Comparison of ENCODE assay signal across 11 mouse cellular contexts in the genomic region with DNA sequence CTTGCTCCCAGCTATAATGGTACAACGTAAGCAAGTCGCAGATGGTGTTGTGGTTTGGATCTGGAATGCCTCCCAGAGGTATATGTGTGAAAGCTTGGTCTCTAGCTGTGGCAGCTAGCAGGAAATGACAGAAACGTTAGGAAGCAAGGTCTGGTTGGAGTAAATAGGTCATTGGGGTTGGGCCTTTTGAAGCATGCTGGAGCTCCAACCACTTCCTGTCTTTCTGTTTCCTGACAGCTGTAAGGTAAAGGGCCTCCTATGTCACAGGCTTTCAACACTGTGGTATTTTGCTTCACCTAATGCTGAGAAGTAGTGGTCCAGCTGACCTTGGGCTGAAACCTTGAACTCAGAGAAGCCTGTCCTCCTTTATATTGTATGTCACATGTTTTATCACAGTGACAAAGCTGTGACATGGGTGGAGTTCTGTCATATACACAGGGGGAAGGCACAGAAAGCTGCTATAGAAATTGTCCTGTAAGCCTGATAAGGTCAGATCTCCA.
DNase-seq lines count a peak whose midpoint lies in the region; ATAC-seq and TF ChIP-seq lines count a peak whose summit lies in the region.
"Had no signal": no experiment of that assay in that cellular context is flagged by ENCODE, and none has a peak within 500 bp of the region (broad histone marks: within the 10 kb centered on the region; RNA-seq: fewer than 3 reads in every experiment).

No protein-coding gene starts in this region.

- no peaks in the 10 kb centered on the region for H3K36me3 ChIP-seq in liver, adult 2 months (ENCODE audit: control insufficient read depth, insufficient read depth, low read length)
- H3K36me3 ChIP-seq in lung, embryonic 16.5 days (ENCODE audit: control insufficient read depth, insufficient read depth, low read length): no peaks in the 10 kb centered on the region
- H3K36me3 ChIP-seq in hindbrain, embryonic 10.5 days: no peaks in the 10 kb centered on the region
- H3K36me3 ChIP-seq: forebrain, embryonic 12.5 days had no signal

- H3K79me2 ChIP-seq in liver, adult 2 months (ENCODE audit: control insufficient read depth, insufficient read depth, low read length): no peaks in the 10 kb centered on the region

- no peaks in the 10 kb centered on the region; the same call in 1 of the 2 replicates for H3K4me1 ChIP-seq in liver, adult 2 months (ENCODE audit: control insufficient read depth, insufficient read depth, low read length)
- H3K4me1 ChIP-seq in lung, embryonic 16.5 days (replicated peaks; ENCODE audit: control insufficient read depth, insufficient read depth, low read length): no peaks in the 10 kb centered on the region
- peaks cover 9% of the 10 kb centered on the region for H3K4me1 ChIP-seq in hindbrain, embryonic 10.5 days (replicated peaks)

- no peak for TF ChIP-seq POLR2A in liver, adult 2 months (IDR thresholded peaks at IDR 0.05; ENCODE audit: extremely low read depth, insufficient read depth, low read length)

- TF ChIP-seq CTCF in liver, adult 2 months (IDR thresholded peaks at IDR 0.05; ENCODE audit: low read depth, low read length): no peak

- no peak overlapping the region for H3K4me3 ChIP-seq in liver, adult 2 months (ENCODE audit: insufficient read depth, low read depth, low read length)
- H3K4me3 ChIP-seq in lung, embryonic 16.5 days (ENCODE audit: low read length): no peak overlapping the region
- H3K4me3 ChIP-seq in hindbrain, embryonic 10.5 days: no peak overlapping the region
- H3K4me3 ChIP-seq: forebrain, embryonic 12.5 days had no signal

- no peak overlapping the region for H3K4me2 ChIP-seq in lung, embryonic 16.5 days (ENCODE audit: low read depth, low read length)
- H3K4me2 ChIP-seq: forebrain, embryonic 12.5 days had no signal

- 58% methylated on average over 3 of the region's 3 CpGs for WGBS in liver, adult 2 months
- WGBS in lung, embryonic 16.5 days: 39% methylated on average over 3 of the region's 3 CpGs
- 63% methylated on average over 3 of the region's 3 CpGs for WGBS in hindbrain, embryonic 10.5 days

- peak; percentile 17 for DNase-seq in liver, adult 2 months (ENCODE audit: extremely low read depth, low read depth, low spot score)
- no peak for DNase-seq in liver
- peak; percentile 74 to 82 for DNase-seq in thymus, postnatal 10 days (ENCODE audit: low spot score in 2 of 2)
- DNase-seq in gastrocnemius, postnatal 25 days: no peak
- DNase-seq in embryo, embryonic 9.5 days (ENCODE audit: extremely low spot score): no peak
- no peak for DNase-seq in hindbrain, embryonic 10.5 days (ENCODE audit: low spot score)
- DNase-seq: kidney, adult 18-20 months had no signal

- H3K27ac ChIP-seq in liver, adult 2 months (replicated peaks; ENCODE audit: insufficient read depth, low read depth, low read length): no peak overlapping the region
- H3K27ac ChIP-seq in lung, embryonic 16.5 days (ENCODE audit: low read length): no peak overlapping the region
- H3K27ac ChIP-seq in hindbrain, embryonic 10.5 days: no peak overlapping the region
- H3K27ac ChIP-seq: forebrain, embryonic 12.5 days; macrophage had no signal

- no peak overlapping the region for H3K9ac ChIP-seq in liver, adult 2 months (ENCODE audit: low read depth, low read length)
- no peak overlapping the region for H3K9ac ChIP-seq in lung, embryonic 16.5 days (ENCODE audit: low read length)
- H3K9ac ChIP-seq: forebrain, embryonic 12.5 days had no signal

- H3K27me3 ChIP-seq in liver, adult 2 months (ENCODE audit: control insufficient read depth, insufficient read depth, low read length): no peaks in the 10 kb centered on the region
- H3K27me3 ChIP-seq in lung, embryonic 16.5 days (ENCODE audit: control insufficient read depth, insufficient read depth, low read depth, low read length): no peaks in the 10 kb centered on the region
- 0 out of 2 replicates have a peak, but pooled peaks cover 4% of the 10 kb centered on the region for H3K27me3 ChIP-seq in hindbrain, embryonic 10.5 days (ENCODE audit: insufficient read depth, poor library complexity, severe bottlenecking)
- H3K27me3 ChIP-seq: forebrain, embryonic 12.5 days had no signal

- H3K9me3 ChIP-seq in lung, embryonic 16.5 days (ENCODE audit: control insufficient read depth, low read length): no peaks in the 10 kb centered on the region
- H3K9me3 ChIP-seq in hindbrain, embryonic 10.5 days: no peaks in the 10 kb centered on the region
- H3K9me3 ChIP-seq: forebrain, embryonic 12.5 days had no signal

- peak; percentile 94 for ATAC-seq in activated CD4-positive, CD25-positive, alpha-beta regulatory T cell, adult 4 months
- peak; percentile 34 for ATAC-seq in lung, embryonic 16.5 days (ENCODE audit: low read depth)

Comparison
In these comparisons a context has a peak if more than half of its experiments do, and no peak if none do; other contexts are left out.
1. DNase-seq: peak in liver, adult 2 months (single experiment) and thymus, postnatal 10 days (2 of 2); none in liver (single experiment), gastrocnemius, postnatal 25 days (single experiment), embryo, embryonic 9.5 days (single experiment) and hindbrain, embryonic 10.5 days (single experiment).